Mouse (Mus musculus): ENCODE measurements around the gene Lpar3. TPM values are rescaled to one million over a fixed set of nuclear protein-coding genes. Genes with fewer than 3 reads are reported as not detected.

Lpar3 gene
- polyA plus RNA-seq, 2 experiments, result 0.02 to 0.06 TPM

DNA sequence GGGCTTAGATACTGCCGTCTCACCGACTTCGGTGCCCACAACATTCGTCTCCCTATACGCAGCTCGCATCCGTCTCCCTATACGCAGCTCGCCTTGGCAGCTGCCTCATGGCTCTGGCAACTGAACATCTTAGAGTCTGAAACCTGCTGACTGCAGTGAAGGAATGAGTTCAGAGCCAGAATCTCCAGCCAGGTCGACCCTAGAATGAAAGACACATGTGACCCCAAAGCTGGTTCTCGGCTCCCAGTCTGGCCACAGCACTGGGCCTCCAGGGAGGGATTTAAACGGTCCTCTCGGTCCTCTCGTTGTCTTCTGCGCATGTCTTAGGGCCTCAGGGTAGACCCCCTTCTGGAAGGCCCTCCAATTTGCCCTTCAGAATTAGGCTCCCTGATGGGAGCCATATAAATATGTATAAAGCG is 97.8 kb downstream of the Lpar3 start:
- no peak for ATAC-seq (ENCODE audit: insufficient read depth)

DNA sequence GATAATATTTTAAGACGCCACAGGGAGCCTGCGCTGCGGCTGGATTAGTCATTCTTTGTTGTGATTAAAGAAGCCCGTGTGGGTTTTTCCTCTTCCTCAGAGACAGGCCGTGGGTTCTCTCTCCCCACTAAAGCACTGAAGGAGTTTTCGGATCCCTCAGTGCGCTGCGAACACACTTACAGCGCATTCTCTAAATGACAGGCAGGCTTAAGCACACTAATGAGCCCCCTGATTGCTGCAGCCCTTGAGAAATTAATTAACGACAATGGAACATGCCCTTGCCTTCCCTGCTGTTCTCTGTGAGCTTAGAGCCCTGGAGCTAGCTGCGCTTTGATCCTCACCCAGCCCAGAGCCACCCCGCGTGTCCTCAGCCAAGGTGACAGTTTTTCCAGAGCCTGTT is 98.2 kb downstream of the Lpar3 start:
- no peak overlapping the region for H3K4me2 ChIP-seq (ENCODE audit: low read depth)
- no peaks in the 10 kb centered on the region; the same call in 1 of the 2 replicates for H3K27me3 ChIP-seq (ENCODE audit: control insufficient read depth, insufficient read depth, low read length)
- H3K9ac ChIP-seq (replicated peaks), result no peak overlapping the region
- H3K4me3 ChIP-seq (ENCODE audit: insufficient read depth in 1 of 2, low read depth in 2 of 2, low read length in 2 of 2), result no peak overlapping the region
- 60% methylated on average over 13 of the region's 13 CpGs for WGBS (ENCODE audit: insufficient replicate concordance)
- no peaks in the 10 kb centered on the region for H3K36me3 ChIP-seq (replicated peaks; ENCODE audit: control insufficient read depth, insufficient read depth, low read depth)
- no peaks in the 10 kb centered on the region for H3K9me3 ChIP-seq (ENCODE audit: control insufficient read depth, low read length)
- ATAC-seq (ENCODE audit: insufficient read depth), result no peak
- H3K4me1 ChIP-seq (replicated peaks; ENCODE audit: control insufficient read depth in 2 of 2, insufficient read depth in 2 of 2, low read length in 1 of 2), result no peaks in the 10 kb centered on the region
- no peak for DNase-seq (ENCODE audit: low read depth in 3 of 3, low spot score in 3 of 3)
- TF ChIP-seq CTCF (IDR thresholded peaks at IDR 0.05; ENCODE audit: low read depth), result no peak
- TF ChIP-seq EP300 (IDR thresholded peaks at IDR 0.05; ENCODE audit: low read depth), result no peak
- no peak overlapping the region for H3K27ac ChIP-seq

More for the DNA sequence above, 97.8 kb downstream of the Lpar3 start:
- Histone ChIP-seq H3K4me1 (replicated peaks; ENCODE audit: control insufficient read depth in 2 of 2, insufficient read depth in 2 of 2, low read length in 1 of 2) (no peaks in the 10 kb centered on the region), H3K27me3 (ENCODE audit: control insufficient read depth, insufficient read depth, low read length) (no peaks in the 10 kb centered on the region; the same call in 1 of the 2 replicates), H3K9me3 (ENCODE audit: control insufficient read depth, low read length) (no peaks in the 10 kb centered on the region), H3K4me2 (ENCODE audit: low read depth) (no peak overlapping the region), H3K36me3 (replicated peaks; ENCODE audit: control insufficient read depth, insufficient read depth, low read depth) (no peaks in the 10 kb centered on the region), H3K9ac (replicated peaks) (no peak overlapping the region), H3K27ac (no peak overlapping the region), H3K4me3 (ENCODE audit: insufficient read depth in 1 of 2, low read depth in 2 of 2, low read length in 2 of 2) (no peak overlapping the region)
- WGBS (ENCODE audit: insufficient replicate concordance), result 72% methylated on average over 16 of the region's 16 CpGs
- no peak for DNase-seq (ENCODE audit: low read depth in 3 of 3, low spot score in 3 of 3)
- no peak for TF ChIP-seq CTCF (IDR thresholded peaks at IDR 0.05; ENCODE audit: low read depth)
- TF ChIP-seq EP300 (IDR thresholded peaks at IDR 0.05; ENCODE audit: low read depth), result no peak

DNA sequence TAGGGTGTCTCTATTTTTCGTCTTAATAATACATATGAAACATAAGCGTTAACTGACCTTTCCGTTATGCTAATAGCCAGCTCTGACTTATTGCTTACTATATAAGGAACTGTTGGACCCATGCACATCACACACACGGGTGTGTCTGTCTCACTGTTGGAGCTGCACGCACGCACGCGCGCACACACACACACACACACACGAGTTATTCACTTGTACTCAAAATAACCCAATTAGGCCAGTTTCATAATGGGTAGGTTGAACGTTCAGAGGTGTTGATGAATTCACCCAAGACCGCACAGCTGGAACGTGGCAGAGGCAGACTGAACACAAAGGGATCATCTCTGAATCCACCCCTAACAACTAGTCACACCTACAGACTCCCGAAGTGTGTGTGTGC is 98.7 kb downstream of the Lpar3 start:
- no peak for TF ChIP-seq EP300 (IDR thresholded peaks at IDR 0.05; ENCODE audit: low read depth)
- no peak for TF ChIP-seq CTCF (IDR thresholded peaks at IDR 0.05; ENCODE audit: low read depth)
- H3K27ac ChIP-seq, result no peak overlapping the region
- WGBS (ENCODE audit: insufficient replicate concordance), result 74% methylated on average over 14 of the region's 14 CpGs
- no peaks in the 10 kb centered on the region; the same call in 1 of the 2 replicates for H3K27me3 ChIP-seq (ENCODE audit: control insufficient read depth, insufficient read depth, low read length)
- H3K9ac ChIP-seq (replicated peaks), result no peak overlapping the region
- DNase-seq (ENCODE audit: low read depth in 3 of 3, low spot score in 3 of 3) (no peak), ATAC-seq (ENCODE audit: insufficient read depth) (no peak)
- H3K4me1 ChIP-seq (replicated peaks; ENCODE audit: control insufficient read depth in 2 of 2, insufficient read depth in 2 of 2, low read length in 1 of 2), result no peaks in the 10 kb centered on the region
- H3K4me3 ChIP-seq (ENCODE audit: insufficient read depth in 1 of 2, low read depth in 2 of 2, low read length in 2 of 2), result no peak overlapping the region
- no peaks in the 10 kb centered on the region for H3K36me3 ChIP-seq (replicated peaks; ENCODE audit: control insufficient read depth, insufficient read depth, low read depth)
- H3K4me2 ChIP-seq (ENCODE audit: low read depth), result no peak overlapping the region
- H3K9me3 ChIP-seq (ENCODE audit: control insufficient read depth, low read length), result no peaks in the 10 kb centered on the region

DNA sequence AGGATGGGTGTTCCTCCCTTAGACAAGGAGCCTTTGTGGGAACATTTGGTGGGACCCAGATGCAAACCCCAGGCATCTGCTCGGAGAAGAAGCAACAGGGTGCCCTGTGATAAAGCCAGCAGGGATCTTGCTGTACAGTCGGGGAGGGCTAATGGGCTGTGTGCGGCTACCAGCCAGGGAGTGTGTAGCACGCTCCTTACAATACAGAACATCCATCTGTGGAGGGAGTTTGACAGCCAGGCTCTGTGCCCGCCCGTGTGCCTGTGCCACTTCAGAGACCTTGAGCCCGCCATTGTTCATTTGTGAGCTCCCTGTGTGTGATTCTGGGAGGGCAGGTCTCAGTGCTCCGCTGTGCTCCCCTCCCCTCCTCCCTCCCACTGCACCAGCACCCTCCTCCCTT is 104.2 kb downstream of the Lpar3 start:
- no peak overlapping the region for H3K9ac ChIP-seq (replicated peaks)

DNA sequence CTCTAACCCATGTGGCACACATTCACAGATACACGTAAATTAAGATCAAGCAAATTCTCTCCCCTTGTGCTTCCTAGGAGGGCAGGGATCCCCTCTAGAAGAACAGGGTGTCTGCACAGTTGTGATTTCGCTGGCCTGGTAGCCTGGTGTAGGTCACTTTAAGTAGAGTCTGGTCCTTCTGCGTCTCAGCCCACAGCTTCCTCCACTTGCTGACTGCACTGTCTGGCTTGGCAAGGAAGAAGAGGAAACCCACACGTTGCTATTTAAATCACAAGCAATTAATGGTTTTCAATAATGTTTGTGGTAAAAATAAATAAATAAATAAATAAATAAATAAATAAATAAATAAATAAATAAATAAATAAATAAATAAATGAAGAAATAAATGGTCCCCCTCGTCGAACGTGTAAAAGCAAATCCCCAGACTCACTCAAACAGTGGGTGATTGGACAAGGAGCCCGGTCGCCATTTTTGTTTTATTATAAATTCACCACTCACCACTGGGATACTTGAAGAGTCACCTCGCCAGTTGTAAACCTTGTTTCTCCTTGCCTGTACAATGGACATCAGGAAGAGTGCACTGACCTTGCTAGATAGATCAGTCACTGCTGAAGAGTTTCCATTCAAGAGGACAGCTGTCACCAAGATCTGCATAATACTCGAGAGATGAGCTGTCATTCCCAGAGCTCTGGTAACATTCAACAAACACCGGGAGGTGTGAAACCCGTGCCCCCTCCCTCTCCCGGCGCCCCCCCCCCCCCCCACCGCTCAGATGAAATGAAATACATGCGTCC is 106.2 kb downstream of the Lpar3 start:
- no peak for ATAC-seq (ENCODE audit: insufficient read depth)
- no peak overlapping the region for H3K27ac ChIP-seq
- no peaks in the 10 kb centered on the region for H3K9me3 ChIP-seq (ENCODE audit: control insufficient read depth, low read length)
- H3K9ac ChIP-seq (replicated peaks), result no peak overlapping the region
- TF ChIP-seq EP300 (IDR thresholded peaks at IDR 0.05; ENCODE audit: low read depth) (no peak), CTCF (IDR thresholded peaks at IDR 0.05; ENCODE audit: low read depth) (no peak)
- WGBS (ENCODE audit: insufficient replicate concordance), result 28% methylated on average over 15 of the region's 17 CpGs
- no peaks in the 10 kb centered on the region for H3K36me3 ChIP-seq (replicated peaks; ENCODE audit: control insufficient read depth, insufficient read depth, low read depth)
- DNase-seq (ENCODE audit: low read depth in 3 of 3, low spot score in 3 of 3), result no peak
- H3K27me3 ChIP-seq (ENCODE audit: control insufficient read depth, insufficient read depth, low read length), result no peaks in the 10 kb centered on the region; the same call in 1 of the 2 replicates
- no peak overlapping the region for H3K4me3 ChIP-seq (ENCODE audit: insufficient read depth in 1 of 2, low read depth in 2 of 2, low read length in 2 of 2)
- no peak overlapping the region for H3K4me2 ChIP-seq (ENCODE audit: low read depth)
- peaks cover 6 to 10% of the 10 kb centered on the region in 2 experiments for H3K4me1 ChIP-seq (replicated peaks; ENCODE audit: control insufficient read depth in 2 of 2, insufficient read depth in 2 of 2, low read length in 1 of 2)

More for the DNA sequence above, 104.2 kb downstream of the Lpar3 start:
- Histone ChIP-seq H3K36me3 (replicated peaks; ENCODE audit: control insufficient read depth, insufficient read depth, low read depth) (no peaks in the 10 kb centered on the region), H3K9me3 (ENCODE audit: control insufficient read depth, low read length) (no peaks in the 10 kb centered on the region), H3K4me3 (ENCODE audit: insufficient read depth in 1 of 2, low read depth in 2 of 2, low read length in 2 of 2) (no peak overlapping the region), H3K4me2 (ENCODE audit: low read depth) (no peak overlapping the region), H3K27ac (no peak overlapping the region), H3K4me1 (replicated peaks; ENCODE audit: control insufficient read depth in 2 of 2, insufficient read depth in 2 of 2, low read length in 1 of 2) (peaks cover 6 to 10% of the 10 kb centered on the region in 2 experiments), H3K27me3 (ENCODE audit: control insufficient read depth, insufficient read depth, low read length) (no peaks in the 10 kb centered on the region; the same call in 1 of the 2 replicates)
- ATAC-seq (ENCODE audit: insufficient read depth) (no peak), DNase-seq (ENCODE audit: low read depth in 3 of 3, low spot score in 3 of 3) (no peak)
- 53% methylated on average over 8 of the region's 8 CpGs for WGBS (ENCODE audit: insufficient replicate concordance)
- no peak for TF ChIP-seq EP300 (IDR thresholded peaks at IDR 0.05; ENCODE audit: low read depth)
- no peak for TF ChIP-seq CTCF (IDR thresholded peaks at IDR 0.05; ENCODE audit: low read depth)

Data from liver, embryonic 14.5 days (tissue).